Mouse (Mus musculus): ENCODE results near the gene Crabp1.

Crabp1 gene

DNA sequence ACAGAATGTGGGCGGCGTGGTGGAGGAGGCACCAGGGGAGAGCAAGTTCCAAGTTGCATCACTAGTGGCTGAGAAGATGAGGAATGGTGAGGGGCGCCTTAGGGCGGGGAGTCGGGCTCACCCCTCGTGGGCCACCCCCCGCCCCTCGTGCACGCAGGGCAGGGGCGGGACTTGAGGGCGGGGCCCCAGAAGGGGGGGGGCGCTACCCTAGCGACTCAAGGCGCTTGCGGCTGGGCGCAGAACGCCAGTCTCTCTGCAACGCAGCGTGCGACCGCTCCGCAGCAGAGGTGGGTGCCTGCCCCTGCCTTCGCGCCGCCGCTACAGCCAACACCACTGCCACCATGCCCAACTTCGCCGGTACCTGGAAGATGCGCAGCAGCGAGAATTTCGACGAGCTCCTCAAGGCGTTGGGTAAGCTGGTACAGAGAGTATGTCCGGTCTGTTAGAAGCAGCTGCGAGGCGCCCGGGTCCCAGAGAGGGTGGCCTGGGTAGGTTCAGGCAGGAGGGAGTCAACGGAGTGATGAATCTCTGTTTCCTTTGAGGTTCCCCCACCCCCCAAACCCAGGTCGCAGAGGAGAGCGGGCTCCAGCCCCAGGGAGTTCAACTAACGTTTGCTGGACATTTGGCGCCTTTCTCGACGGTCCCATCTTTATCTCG is at the start of gene Crabp1:
Gene Crabp1 (plus strand): TSS at position 188 of the 657 bp plus-strand sequence.
- in situ Hi-C loops (cut with MboI, MseI), result no loop called here

DNA sequence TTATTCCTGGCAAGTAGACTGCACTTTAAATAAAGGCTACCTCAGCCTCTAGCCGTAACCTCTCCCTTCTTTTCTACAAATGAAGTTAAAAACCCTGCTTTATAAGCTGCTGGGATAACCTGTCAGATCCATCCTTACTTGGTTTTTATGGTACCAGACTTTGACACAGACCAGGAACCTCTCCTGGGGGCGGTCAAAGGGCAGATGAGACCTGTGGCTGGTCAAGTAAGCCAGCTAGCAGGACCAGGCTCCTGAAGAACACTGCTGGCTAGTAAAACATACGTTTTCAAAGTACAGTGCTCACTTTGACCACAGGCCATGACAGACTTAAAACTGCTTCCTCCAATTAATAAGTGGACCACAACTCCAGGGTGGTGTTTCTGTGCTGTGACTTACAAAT is 48.8 kb upstream of the Crabp1 start:
- in situ Hi-C loops (cut with MboI, MseI), result no loop called here

DNA sequence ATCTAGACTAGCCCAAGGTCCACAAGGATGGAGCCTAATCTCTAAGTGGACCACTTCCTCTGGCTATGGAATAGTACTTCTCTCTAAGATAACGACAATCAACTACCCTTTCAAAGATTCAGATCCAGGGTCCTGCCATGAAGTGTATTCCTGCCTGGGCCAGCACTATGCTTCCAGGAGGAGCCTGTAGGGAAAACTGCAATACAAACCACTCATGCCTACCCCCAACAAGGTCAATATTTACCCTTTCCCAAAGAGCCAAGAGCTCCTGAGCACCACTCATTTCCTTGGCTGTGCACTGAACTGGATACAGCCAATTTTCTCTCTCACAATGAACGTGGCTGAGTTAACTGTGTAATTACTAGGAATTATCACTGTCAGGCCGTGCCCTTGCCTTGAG is 47.0 kb upstream of the Crabp1 start:
- in situ Hi-C loops (cut with MboI, MseI), result no loop called here

DNA sequence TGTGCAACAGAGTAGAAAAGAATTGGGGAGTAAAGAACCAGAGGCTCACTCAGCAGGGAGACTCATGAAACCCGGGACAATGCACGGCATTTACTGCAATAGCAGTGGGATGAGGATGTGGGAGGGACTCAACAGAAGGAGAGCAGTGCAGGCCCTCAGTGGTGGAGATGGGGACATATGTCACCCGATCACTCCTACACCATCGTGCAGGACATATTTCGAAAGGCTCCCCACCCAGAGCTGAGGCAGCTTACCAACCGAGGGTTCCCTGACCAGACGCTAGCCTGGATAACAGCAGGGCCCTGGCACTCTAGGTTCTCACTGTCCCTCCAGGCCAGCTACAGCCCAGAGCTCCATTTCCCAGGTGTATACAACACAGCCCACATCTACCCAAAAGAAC is 42.4 kb upstream of the Crabp1 start:
- in situ Hi-C loops (cut with MboI, MseI), result no loop called here

DNA sequence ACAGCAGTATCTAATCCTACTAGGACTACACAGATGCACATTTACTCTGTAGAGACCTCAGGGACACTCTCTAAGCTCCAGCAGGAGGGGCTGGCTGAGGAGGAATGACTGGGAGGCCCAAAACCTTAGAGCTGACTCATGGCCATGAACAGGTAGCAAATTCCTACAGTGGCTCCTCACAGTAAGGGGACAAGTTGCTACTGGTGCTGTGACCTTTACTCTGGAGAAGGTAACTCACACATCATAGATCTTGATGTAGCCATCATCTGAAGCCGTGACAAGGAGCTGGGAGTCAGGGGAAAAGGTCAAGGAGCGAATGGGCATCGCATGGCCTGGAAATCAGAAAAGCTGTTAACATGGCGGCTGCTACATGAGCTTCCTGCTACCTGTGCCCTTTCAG is 42.0 kb upstream of the Crabp1 start:
- in situ Hi-C loops (cut with MboI, MseI), result no loop called here

DNA sequence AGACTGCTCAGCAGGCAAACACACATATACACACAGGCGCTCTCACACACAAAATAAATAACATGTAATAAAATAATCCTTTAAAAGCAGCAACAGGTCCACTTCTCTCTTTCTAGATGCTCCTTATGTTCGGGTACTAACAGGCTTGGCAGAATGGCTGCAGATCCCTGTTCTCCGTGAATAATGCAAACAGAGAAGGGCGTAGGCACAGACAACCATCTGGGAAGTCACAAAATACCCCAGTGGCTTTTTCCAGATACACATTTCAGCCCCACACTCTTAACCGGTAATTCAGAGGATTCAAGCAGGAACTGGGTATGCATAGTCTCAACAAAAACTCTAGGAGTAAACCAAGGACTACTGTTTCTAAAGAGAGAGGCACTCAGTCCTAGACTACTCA is 38.2 kb upstream of the Crabp1 start:
- in situ Hi-C loops (cut with MboI, MseI), result no loop called here

DNA sequence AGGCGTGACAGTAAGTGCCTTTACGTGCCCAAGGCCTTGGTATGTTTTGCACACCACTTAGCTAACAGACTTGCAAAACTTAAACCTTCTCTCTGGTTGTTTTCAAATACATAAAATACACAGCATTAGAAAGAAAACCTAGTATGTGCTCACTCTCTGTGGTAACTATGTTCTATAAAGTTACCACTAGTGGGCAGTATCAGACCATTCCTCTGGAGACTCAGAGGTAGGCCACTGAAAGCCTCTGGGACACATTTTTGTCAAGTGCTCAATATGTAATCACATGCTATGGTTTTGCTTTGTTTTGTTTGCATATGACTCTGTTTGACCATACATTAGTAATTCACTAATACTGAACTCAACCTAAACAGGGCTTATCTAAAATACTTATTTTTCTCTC is 32.4 kb upstream of the Crabp1 start:
- in situ Hi-C loops (cut with MboI, MseI), result no loop called here

DNA sequence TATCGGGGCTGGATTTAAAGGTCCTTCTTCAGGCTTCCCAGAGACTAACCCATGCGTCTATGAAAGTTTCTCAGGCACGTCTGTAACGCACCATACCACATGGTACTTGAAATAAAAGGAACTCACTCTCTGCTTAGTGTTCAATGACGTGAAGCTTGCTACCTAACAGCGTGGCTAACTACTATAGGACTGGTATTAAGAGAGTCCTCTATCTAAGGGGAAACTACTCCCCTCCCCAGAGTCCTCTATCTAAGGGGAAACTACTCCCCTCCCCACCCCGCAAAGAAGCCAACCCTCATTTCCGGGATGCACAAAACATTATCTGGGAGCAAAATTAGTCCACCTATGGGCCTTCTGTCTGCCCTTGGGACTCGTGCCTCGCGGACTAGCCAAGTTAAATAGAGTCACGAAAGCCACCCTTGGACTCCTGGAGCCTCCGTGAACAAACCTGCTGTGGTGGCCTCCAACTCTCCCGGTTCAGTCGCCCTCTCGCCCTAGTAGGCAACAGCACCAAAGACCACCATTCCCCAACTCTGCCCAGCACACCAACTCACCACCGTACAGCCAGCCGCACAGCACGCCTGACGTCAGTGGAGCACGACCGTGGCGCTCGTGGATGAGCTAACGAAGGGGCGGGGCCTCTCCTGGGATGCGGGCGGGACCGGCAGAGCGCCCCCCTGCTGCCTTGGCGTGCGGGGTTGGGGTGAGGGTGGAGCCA is 30.5 kb upstream of the Crabp1 start, which contains the start of gene Wdr61:
Gene Wdr61 (minus strand): TSS at position 599 of the 718 bp plus-strand sequence.
- in situ Hi-C loops (cut with MboI, MseI), result no loop called here

DNA sequence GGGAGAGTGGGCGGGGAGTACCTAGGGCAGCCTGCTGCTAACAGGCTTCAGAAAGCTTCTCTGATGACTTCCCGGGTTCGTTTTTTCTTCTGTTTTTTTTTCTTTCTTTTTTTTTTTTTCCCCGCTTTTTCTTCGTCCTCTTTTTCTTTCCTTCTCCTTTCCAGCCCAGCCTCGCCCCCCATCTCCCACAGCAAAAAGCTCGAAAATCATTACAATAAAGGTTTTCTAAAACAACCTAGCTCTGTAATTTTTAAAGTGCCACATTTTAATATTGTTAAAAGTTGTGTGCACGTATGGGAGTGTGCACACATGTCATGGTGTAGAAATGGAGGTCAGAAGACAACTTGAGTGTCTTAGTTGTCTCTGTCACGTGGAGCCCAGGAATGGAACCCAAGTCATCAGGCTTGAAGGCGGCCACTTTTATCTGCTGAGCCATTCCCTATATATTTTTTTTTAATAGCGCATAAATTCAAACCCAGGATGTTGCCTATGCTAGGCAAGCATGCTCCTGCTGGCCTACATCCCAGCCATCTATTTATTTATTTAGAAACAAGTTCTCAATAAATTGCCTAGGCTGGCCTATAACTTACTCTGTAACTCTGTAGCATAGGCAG is 29.8 kb upstream of the Crabp1 start:
- in situ Hi-C loops (cut with MboI, MseI), result loop anchor here (5.0 kb wide), 1 partner anchor 88 kb away; no protein-coding TSS in a partner anchor

DNA sequence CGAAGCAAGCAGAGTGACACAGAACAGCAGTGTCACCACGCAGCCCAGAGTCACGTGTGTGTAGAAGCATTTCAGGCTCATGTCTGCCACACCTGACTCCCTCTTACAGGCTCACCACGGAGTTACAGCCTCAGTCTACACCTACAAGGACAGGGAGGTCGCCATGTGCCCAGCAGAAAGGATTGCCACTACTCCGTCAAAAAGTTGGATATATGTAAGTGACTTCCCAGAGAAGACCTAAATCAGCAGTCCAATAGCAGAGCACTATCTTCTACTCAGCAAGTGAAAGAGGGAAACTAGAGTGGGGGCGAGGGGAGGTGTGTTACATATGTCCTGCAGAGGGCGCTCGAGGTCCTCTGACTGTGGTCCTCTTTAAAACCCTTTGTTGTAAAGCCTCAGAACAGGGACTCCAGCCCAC is 28.3 kb upstream of the Crabp1 start:
- in situ Hi-C loops (cut with MboI, MseI), result loop anchor here (5.0 kb wide), 1 partner anchor 86 kb away; no protein-coding TSS in a partner anchor

DNA sequence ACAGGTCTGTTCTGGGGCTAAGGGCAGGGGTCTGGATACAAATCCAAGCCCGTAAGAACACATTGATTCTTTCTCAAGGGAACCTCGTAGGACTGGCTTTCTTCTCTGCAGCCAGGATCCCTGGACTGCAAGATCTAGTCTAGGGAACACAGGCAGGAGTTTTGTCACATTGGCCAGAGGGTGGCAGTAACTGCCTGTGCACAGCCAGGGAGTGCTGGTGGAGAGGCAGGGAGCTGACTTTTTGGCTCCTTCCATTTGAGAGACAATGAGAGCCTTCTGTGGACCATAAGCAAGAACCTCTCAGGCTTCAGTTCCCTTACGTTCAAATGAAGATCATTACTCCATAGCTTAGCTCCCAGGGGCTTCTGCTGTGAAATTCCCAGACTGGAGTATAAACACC is 26.2 kb upstream of the Crabp1 start:
- in situ Hi-C loops (cut with MboI, MseI), result loop anchor here (5.0 kb wide), 1 partner anchor 84 kb away; no protein-coding TSS in a partner anchor

DNA sequence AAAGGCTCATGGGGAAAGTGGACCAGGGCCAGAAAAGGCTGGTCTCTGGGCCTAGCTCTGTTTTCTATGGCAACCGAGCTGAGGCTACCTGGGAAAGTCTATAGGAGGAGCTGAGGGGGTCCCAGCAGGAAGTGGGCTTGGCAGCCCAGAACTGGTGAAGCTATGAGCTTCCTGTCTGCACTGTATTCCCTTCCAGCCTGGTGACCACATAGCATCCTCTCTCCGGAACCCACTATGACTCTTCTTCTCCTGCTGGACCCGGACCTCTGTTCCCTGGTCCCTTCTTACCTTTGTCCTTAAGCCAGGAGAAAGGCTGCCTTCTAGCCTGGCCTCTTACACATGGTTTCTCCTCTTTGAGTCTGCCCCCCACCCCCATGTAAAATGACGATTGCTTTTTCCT is 20.7 kb upstream of the Crabp1 start:
- in situ Hi-C loops (cut with MboI, MseI), result no loop called here

DNA sequence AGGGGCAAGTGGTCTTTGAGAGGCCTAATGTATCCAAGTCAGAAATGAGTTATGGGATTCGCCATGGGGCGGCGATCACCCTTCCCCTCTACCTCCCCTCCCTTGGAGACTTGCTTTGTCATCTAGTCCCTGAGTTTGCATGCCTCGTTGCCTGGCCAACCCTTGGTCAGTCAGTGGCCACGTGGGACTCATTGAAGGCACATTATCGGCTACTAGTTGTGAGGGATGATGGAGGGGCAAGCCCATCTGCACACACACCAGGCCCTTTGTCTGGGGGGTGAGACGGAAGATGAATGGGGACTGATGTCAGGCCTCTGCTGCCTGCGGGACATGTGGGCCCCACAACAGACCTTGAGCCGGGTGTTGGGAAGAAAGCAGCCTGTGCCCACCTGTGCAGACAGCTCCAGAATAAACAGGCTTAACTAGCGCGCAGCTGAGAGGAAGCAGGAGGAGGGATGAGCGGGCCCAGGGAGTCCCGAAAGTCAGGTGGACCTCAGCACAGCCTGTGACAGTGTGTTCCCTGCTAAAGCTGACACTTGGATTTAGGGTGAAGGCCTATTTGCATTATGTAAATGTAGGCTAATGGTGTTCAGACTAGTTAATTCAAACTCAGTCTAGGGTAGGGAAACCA is 18.7 kb upstream of the Crabp1 start:
- in situ Hi-C loops (cut with MboI, MseI), result no loop called here

DNA sequence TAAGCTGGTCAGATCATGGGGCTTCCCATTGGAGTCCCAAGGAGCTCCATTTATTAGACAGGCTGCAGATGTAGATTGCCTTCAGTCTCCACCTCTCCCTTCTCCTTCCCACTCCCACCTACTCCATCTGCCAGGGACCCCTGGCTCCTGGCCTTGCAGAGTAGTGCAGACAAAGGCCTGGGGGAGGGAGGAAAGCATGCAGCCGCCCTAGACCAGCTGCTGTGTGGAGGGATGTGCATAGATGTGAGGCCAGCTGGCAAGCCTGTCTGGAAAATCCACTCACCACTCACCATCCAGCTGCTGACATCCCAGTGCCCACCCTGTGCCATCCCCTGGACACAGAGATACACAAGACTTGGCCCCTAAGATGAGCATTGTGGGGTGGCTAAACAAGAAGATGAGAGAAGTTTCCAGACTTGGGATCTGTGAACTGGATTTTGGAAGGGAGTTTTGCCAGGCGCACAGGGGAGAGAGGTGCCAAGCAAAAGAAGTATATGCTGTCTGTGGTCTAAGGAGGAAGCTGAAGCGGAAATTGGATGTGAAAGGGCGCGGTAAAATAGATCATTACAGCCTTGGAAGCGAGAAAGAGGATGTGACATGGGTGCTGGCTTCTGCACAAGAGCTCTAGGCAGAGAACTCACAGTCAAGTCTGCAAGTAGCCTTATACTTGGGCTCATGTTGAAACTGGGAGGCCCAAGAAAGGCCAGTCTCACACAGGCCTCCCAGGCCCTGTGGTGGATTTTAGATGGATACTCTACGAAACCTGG is 14.2 kb upstream of the Crabp1 start:
- in situ Hi-C loops (cut with MboI, MseI), result no loop called here

DNA sequence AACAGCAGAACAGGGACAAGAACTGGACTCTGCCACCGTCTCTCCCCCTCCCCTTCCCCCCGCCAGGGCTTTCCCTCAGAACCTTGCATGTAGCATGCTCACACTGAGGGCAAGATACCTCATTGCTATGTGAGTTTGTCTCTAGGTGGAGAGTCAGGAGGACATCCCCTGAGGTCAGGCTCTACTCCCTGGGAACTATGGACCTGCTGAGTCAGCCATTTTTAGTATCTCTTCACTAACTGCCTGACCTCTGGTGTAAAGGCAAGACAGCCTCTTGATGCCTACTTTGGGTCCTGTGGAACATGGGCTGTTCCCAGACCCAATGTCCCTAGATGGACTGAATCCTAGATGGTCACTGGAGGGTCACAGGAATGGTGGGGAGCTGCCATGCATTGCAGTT is 12.9 kb upstream of the Crabp1 start:
- in situ Hi-C loops (cut with MboI, MseI), result no loop called here

DNA sequence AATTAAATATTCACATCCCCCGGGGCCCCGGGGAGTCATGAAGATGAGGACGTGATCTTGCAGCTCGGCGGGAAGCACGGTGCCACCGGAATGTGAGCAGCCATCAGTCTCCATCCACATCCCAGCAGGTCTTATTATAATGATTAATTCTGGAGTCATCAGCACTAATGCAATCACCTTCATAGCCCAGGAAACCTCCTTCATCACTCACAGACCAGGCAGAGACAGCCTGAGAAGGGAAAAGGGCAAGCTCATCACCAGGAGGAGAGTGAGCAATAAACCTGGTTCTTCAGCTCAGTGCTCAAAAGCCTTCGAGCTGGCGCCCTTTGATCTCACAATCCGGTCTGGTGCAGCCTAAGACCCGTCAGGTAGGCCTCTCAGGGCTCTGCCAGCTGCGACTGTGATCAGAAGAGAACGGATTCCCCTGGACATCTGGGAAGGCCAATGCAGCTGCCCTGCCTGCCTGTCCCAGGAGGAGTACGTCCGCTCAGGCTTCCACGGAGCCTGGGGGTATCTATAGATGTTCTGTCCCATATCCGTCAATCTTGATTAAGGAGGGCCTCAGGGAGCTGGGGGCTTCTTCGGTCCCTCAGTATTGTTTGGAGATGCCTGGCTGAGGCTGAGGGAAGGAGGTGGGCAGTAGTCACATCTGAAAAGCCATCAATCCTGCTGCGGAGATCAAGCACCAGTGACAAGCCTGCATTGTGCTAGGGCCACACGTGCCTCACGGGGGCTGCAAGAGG is 12.2 kb upstream of the Crabp1 start:
- in situ Hi-C loops (cut with MboI, MseI), result no loop called here

DNA sequence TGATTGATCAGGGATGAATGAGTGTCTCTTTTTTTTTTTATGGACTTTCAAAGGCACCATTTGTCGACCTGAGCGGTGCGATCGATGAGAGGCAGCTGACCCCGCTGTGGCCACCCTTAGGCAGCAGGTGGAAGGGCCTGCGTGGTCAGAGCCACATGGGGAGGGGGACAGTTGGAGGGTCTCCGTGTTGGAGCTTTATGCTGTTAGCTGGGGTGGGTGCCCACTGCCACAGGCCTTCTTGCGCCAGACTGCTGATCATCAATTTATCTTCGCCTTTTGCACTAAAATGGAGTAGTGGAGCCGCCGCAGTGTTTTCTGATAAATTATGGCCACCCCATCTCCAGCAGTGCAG is 11.6 kb upstream of the Crabp1 start:
- in situ Hi-C loops (cut with MboI, MseI), result no loop called here

DNA sequence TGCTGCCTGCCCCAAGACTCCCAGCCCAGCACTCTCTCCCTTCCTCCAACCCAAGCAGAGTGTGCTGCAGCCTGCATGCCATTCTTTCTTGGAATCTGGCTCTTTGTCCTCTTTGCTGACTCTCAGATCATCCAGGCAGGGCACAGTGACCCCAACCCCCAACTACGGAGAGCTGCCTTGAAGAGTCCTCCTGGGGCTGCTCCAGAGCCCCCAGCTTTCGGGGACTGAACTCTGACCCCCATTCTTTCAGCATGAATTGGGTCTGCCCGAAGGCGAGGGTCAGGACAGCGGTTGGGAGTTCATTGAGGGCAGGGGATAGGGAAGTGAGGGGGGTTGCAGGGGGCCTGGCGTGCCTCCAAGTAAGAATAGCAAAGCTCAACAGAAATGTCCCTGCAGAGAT is 5.0 kb upstream of the Crabp1 start:
- in situ Hi-C loops (cut with MboI, MseI), result no loop called here

DNA sequence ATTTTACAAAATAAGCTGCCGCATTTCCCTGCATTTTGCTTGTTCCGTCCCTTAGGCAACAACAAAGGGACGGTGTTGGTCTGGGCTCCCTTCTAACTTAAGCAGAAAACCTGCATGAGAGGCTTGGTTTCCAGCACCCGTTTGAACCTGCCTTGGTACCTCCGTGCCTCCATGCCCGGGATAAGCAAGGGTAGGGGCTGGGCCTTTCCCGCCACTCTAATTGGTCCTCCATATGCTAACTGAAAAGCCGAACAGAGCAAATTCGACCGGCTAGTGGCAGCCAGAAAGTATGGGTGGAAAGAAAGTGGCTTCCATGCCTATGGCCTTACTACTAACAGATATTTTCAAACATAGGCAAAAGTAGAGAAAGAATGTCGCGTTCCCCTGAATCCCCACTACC is 457 bp upstream of the Crabp1 start:
- in situ Hi-C loops (cut with MboI, MseI), result no loop called here

DNA sequence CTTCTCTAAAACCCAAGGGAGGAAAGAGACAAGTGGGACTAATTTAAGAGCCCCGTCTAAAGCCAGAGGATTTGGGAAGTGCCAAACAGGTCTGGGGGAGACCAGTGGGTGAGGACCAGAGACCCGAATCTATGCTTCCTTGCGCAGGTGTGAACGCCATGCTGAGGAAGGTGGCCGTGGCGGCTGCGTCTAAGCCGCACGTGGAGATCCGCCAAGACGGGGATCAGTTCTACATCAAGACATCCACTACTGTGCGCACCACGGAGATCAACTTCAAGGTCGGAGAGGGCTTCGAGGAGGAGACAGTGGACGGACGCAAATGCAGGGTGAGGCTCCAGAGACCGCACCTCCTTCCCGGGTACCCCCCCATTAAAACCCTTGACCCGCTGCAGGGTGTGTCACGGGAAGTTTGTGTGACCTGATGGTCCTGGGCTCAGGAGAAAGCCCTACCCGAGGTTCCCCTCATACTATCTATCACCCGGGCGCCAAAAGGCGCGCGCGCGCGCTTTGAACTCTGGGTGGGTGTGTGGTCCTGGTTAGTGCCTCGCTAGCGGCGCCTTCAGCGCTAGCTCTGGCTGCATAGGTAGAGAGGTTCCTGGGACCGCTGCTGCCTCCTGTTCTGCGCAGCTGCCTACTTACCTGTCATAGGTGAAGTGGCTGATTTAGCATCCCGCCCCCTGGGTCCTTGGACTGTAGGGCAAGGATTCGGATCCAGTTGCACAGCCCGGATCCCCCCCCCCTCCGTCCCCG is 963 bp downstream of the Crabp1 start:
- in situ Hi-C loops (cut with MboI, MseI), result no loop called here

Data from T-helper 1 cell (primary cell).